Mouse (Mus musculus): ENCODE results near the gene Clcnka.
A peak's percentile ranks its signal among the peaks of the same experiment; 100 is the strongest.

DNA sequence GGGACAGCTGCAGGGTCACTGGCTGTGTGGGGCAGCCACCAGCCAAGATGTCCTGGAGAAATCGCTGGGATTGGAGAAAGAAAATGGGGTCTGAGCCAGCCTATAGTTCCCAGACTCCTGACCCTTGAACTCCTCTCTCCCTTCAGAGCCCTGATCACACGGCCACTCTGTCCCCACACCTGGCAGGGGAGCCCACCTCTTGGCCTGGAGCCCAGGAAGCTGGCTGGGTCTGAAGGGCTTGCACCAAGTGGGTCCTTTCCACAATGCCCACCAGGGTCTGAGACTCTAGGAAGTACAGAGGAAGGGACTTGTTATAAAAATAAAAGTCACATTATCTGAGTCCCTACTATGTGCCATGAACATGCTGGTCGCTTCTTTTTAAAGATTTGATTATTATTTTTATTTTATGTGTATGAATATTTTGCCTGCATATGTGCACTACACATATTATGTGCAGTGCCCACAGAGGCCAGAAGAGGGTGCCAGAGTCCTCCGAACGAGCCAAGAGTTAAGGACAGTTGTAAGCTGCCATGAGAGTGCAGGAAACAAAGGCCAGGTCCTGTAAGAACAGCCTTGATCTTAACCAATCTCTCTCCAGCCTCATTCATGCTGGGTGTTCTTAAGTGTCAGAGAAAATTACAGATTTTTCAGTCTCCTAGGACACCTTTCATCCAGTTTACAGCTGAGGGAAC is 11.3 kb downstream of the Clcnka start:
- peak; percentile 37 for TF ChIP-seq CTCF (IDR thresholded peaks at IDR 0.05; ENCODE audit: control insufficient read depth, insufficient read depth, insufficient read length)
- TF ChIP-seq MYOG (IDR thresholded peaks at IDR 0.05; ENCODE audit: control insufficient read depth, extremely low read depth, insufficient read length): no peak
- TF ChIP-seq CEBPB (IDR thresholded peaks at IDR 0.05; ENCODE audit: low read depth): no peak
- TF ChIP-seq USF1 (IDR thresholded peaks at IDR 0.05; ENCODE audit: low read depth): no peak
- TF ChIP-seq MYOD1 (IDR thresholded peaks at IDR 0.05; ENCODE audit: control insufficient read depth, insufficient read length, low read depth): no peak
- TF ChIP-seq MAX (IDR thresholded peaks at IDR 0.05): no peak
- no peak for TF ChIP-seq FOSL1 (IDR thresholded peaks at IDR 0.05; ENCODE audit: insufficient read depth, low read length, poor library complexity, severe bottlenecking)

Measured in C2C12 (cell line).